Mouse (Mus musculus) layer of hippocampus, adult 2 months (tissue): Measurements from ENCODE around the gene Fig4. TPM values are rescaled to one million over a fixed set of nuclear protein-coding genes. Genes with fewer than 3 reads are reported as not detected.

Experiments
- DNase-seq, 2 experiments: peaks; one replicate each; pipeline ENCODE4 v3.0.0; 2022; ENCODE audit warnings: low spot score in 2 of 2
- H3K27ac ChIP-seq: fragments of 200-600 bp; 2 replicates; pipeline ENCODE4 v1.8.1; 2022
- H3K4me3 ChIP-seq: fragments of 200-600 bp; 2 replicates; pipeline ENCODE4 v1.8.1; 2022; ENCODE audit warnings: mild to moderate bottlenecking
- CTCF ChIP-seq: fragments of 200-600 bp; conservative IDR thresholded peaks from 2 replicates; pipeline ENCODE4 v1.8.1; 2022; ENCODE audit warnings: antibody characterized with exemption, mild to moderate bottlenecking, moderate library complexity
- total RNA-seq, 2 experiments: library from RNA; stranded (reverse); gene quantifications; 2 replicates each; pipeline ENCODE4 v1.2.3; 2021

Gene Fig4
- total RNA-seq, 2 experiments from 2014 or later = 34.5 to 35.9 TPM

GRCm38 (mm10) chr10:41250045-41250748, 52.9 kb downstream of the Fig4 start:
- no peak overlapping the region for H3K27ac ChIP-seq
- TF ChIP-seq CTCF = no peak
- no peak for DNase-seq

GRCm38 (mm10) chr10:41249006-41249659, 53.9 kb downstream of the Fig4 start:
- no peak for TF ChIP-seq CTCF
- Histone ChIP-seq H3K27ac (no peak overlapping the region), H3K4me3 (no peak overlapping the region)
- DNase-seq = no peak

More at GRCm38 (mm10) chr10:41250045-41250748, 52.9 kb downstream of the Fig4 start:
- H3K4me3 ChIP-seq = no peak overlapping the region

GRCm38 (mm10) chr10:41247800-41248473, 55.1 kb downstream of the Fig4 start:
- Histone ChIP-seq H3K27ac (no peak overlapping the region), H3K4me3 (no peak overlapping the region)
- TF ChIP-seq CTCF = no peak
- no peak for DNase-seq

GRCm38 (mm10) chr10:41246111-41246510, 56.9 kb downstream of the Fig4 start:
- Histone ChIP-seq H3K4me3 (no peak overlapping the region), H3K27ac (peak overlapping the region; percentile 74)
- no peak for DNase-seq
- no peak for TF ChIP-seq CTCF

GRCm38 (mm10) chr10:41245477-41245876, 57.6 kb downstream of the Fig4 start:
- no peak overlapping the region for H3K4me3 ChIP-seq
- H3K27ac ChIP-seq = peak overlapping the region; percentile 74
- no peak for TF ChIP-seq CTCF
- no peak for DNase-seq

- Histone ChIP-seq H3K4me3 (no peak overlapping the region), H3K27ac (peak overlapping the region; percentile 74)
- no peak for TF ChIP-seq CTCF
- DNase-seq = peak in 1 of 2 experiments; percentile 34
Observed at GRCm38 (mm10) chr10:41245028-41245427, 58.0 kb downstream of the Fig4 start.

GRCm38 (mm10) chr10:41243930-41244329, 59.1 kb downstream of the Fig4 start:
- H3K27ac ChIP-seq = 0 out of 2 replicates have a peak overlapping the region, but pooled peaks have one; percentile 7
- peak in 1 of 2 experiments; percentile 26 for DNase-seq
- no peak for TF ChIP-seq CTCF
- no peak overlapping the region for H3K4me3 ChIP-seq

GRCm38 (mm10) chr10:41241558-41242242, 61.4 kb downstream of the Fig4 start:
- Histone ChIP-seq H3K27ac (no peak overlapping the region), H3K4me3 (no peak overlapping the region)
- DNase-seq = no peak
- TF ChIP-seq CTCF = no peak

- Histone ChIP-seq H3K4me3 (no peak overlapping the region), H3K27ac (no peak overlapping the region)
- DNase-seq = no peak
- no peak for TF ChIP-seq CTCF
Observed at GRCm38 (mm10) chr10:41241080-41241479, 62.0 kb downstream of the Fig4 start.

GRCm38 (mm10) chr10:41236020-41236419, 67.0 kb downstream of the Fig4 start:
- Histone ChIP-seq H3K4me3 (no peak overlapping the region), H3K27ac (no peak overlapping the region)
- TF ChIP-seq CTCF = no peak
- DNase-seq = no peak

GRCm38 (mm10) chr10:41235584-41235983, 67.5 kb downstream of the Fig4 start:
- Histone ChIP-seq H3K27ac (no peak overlapping the region), H3K4me3 (no peak overlapping the region)
- no peak for DNase-seq
- TF ChIP-seq CTCF = no peak

GRCm38 (mm10) chr10:41235159-41235558, 67.9 kb downstream of the Fig4 start:
- DNase-seq = no peak
- H3K4me3 ChIP-seq = no peak overlapping the region
- no peak for TF ChIP-seq CTCF
- no peak overlapping the region for H3K27ac ChIP-seq

GRCm38 (mm10) chr10:41234552-41234951, 68.5 kb downstream of the Fig4 start:
- DNase-seq = no peak
- TF ChIP-seq CTCF = no peak
- Histone ChIP-seq H3K4me3 (no peak overlapping the region), H3K27ac (no peak overlapping the region)
